Mouse (Mus musculus) neural tube, embryonic 14.5 days (tissue): Measurements from ENCODE around the gene Tnfaip1. TPM values are rescaled to one million over a fixed set of nuclear protein-coding genes. Genes with fewer than 3 reads are reported as not detected.
"Not testable (repeated sequence)": the region's sequence is repeated elsewhere in the genome, so short reads cannot be mapped to it uniquely, and the experiment has no call there.

Experiments
- ATAC-seq: fragments of 200-750 bp; cut with Nextera tagmentation; 2 replicates; pipeline ENCODE4 v1.8.0; 2017; ENCODE audit warnings: low read depth, mild to moderate bottlenecking, moderate TSS enrichment, moderate library complexity
- H3K27ac ChIP-seq: fragments of 300-500 bp; sonication (generic); 2 replicates; pipeline ENCODE4 v1.5.1; 2014; ENCODE audit warnings: low read depth, mild to moderate bottlenecking, control low read depth, low read length, moderate library complexity, mixed read lengths
- H3K27me3 ChIP-seq: fragments of 300-500 bp; sonication (generic); 2 replicates; pipeline ENCODE4 v1.6.1; 2014; ENCODE audit warnings: low read length; ENCODE audit not compliant: control insufficient read depth, insufficient read depth
- H3K36me3 ChIP-seq: fragments of 300-500 bp; sonication (generic); 2 replicates; pipeline ENCODE4 v1.6.1; 2014; ENCODE audit warnings: low read length, mixed read lengths; ENCODE audit not compliant: control insufficient read depth, insufficient read depth
- H3K4me1 ChIP-seq: fragments of 300-500 bp; sonication (generic); 2 replicates; pipeline ENCODE4 v1.6.1; 2014; ENCODE audit warnings: low read length; ENCODE audit not compliant: control insufficient read depth, insufficient read depth
- H3K4me2 ChIP-seq: fragments of 300-500 bp; sonication (generic); 2 replicates; pipeline ENCODE4 v1.6.1; 2014; ENCODE audit warnings: mild to moderate bottlenecking, low read depth, low read length, control low read depth
- H3K4me3 ChIP-seq: fragments of 300-500 bp; sonication (generic); 2 replicates; pipeline ENCODE4 v1.5.1; 2014; ENCODE audit warnings: low read depth, low read length, control low read depth, mixed read lengths
- H3K9ac ChIP-seq: fragments of 300-500 bp; sonication (generic); replicated peaks from 2 replicates; pipeline ENCODE4 v1.6.1; 2014; ENCODE audit warnings: low read depth, mild to moderate bottlenecking, control low read depth, low read length, mixed read lengths
- H3K9me3 ChIP-seq: fragments of 300-500 bp; sonication (generic); 2 replicates; pipeline ENCODE4 v1.6.1; 2016; ENCODE audit warnings: low read length; ENCODE audit not compliant: control insufficient read depth
- WGBS: fragments of 180-500 bp; shearing (Covaris S2); extraction: QIAGEN DNeasy Blood & Tissue Kit; methylation state at CpG from one replicate; pipeline ENCODE4 v1.1.7; 2014; 5-methylcytosine and 5-hydroxymethylcytosine counted together
- polyA plus RNA-seq: library from polyadenylated mRNA; unstranded; fragments of >200 nt; fragmentation: Nextera tagmentation; extraction: Ambion mirVana; gene quantifications from 2 replicates; pipeline ENCODE4 v1.2.1, GENCODE M21; 2014

Tnfaip1 gene
- polyA plus RNA-seq, 1 experiment from 2014 or later: 49.3 TPM

GRCm38 (mm10) chr11:78547718-78548460 lies 11.8 kb upstream of the Tnfaip1 start:
- 85% methylated on average over 2 of the region's 2 CpGs for WGBS

GRCm38 (mm10) chr11:78545181-78545580 lies 9.0 kb upstream of the Tnfaip1 start:
- H3K4me1 ChIP-seq: peaks cover 12% of the 10 kb centered on the region
- no peak overlapping the region for H3K9ac ChIP-seq
- H3K4me2 ChIP-seq: no peak overlapping the region
- H3K36me3 ChIP-seq: peaks cover 13% of the 10 kb centered on the region; the same call in 1 of the 2 replicates
- no peak overlapping the region for H3K27ac ChIP-seq
- H3K9me3 ChIP-seq: no peaks in the 10 kb centered on the region
- no peak overlapping the region for H3K4me3 ChIP-seq
- no peak for ATAC-seq
- no peaks in the 10 kb centered on the region for H3K27me3 ChIP-seq
- WGBS: 83% methylated on average over 8 of the region's 8 CpGs

More at GRCm38 (mm10) chr11:78547718-78548460, 11.8 kb upstream of the Tnfaip1 start:
- Histone ChIP-seq H3K36me3 (0 out of 2 replicates have a peak, but pooled peaks cover 2% of the 10 kb centered on the region), H3K27me3 (no peaks in the 10 kb centered on the region), H3K4me3 (no peak overlapping the region), H3K4me2 (no peak overlapping the region), H3K9me3 (no peaks in the 10 kb centered on the region), H3K27ac (no peak overlapping the region), H3K4me1 (peaks cover 12% of the 10 kb centered on the region), H3K9ac (no peak overlapping the region)
- ATAC-seq: no peak

- peaks cover 13% of the 10 kb centered on the region; the same call in 1 of the 2 replicates for H3K36me3 ChIP-seq
- H3K4me2 ChIP-seq: no peak overlapping the region
- WGBS: 98% methylated on average over 7 of the region's 7 CpGs
- no peak for ATAC-seq
- no peaks in the 10 kb centered on the region for H3K27me3 ChIP-seq
- peaks cover 7% of the 10 kb centered on the region for H3K4me1 ChIP-seq
- H3K4me3 ChIP-seq: no peak overlapping the region
- no peak overlapping the region for H3K27ac ChIP-seq
- no peak overlapping the region for H3K9ac ChIP-seq
- H3K9me3 ChIP-seq: no peaks in the 10 kb centered on the region
These were observed 8.4 kb upstream of the Tnfaip1 start for GRCm38 (mm10) chr11:78544449-78545111.

GRCm38 (mm10) chr11:78540358-78540757 lies 4.2 kb upstream of the Tnfaip1 start:
- H3K4me3 ChIP-seq: no peak overlapping the region
- H3K27me3 ChIP-seq: no peaks in the 10 kb centered on the region
- H3K9ac ChIP-seq: no peak overlapping the region
- no peak for ATAC-seq
- no peaks in the 10 kb centered on the region for H3K9me3 ChIP-seq
- peaks cover 18% of the 10 kb centered on the region; the same call in 1 of the 2 replicates for H3K36me3 ChIP-seq
- 87% methylated on average over 3 of the region's 3 CpGs for WGBS
- no peak overlapping the region for H3K27ac ChIP-seq
- H3K4me2 ChIP-seq: no peak overlapping the region
- H3K4me1 ChIP-seq: peaks cover 10% of the 10 kb centered on the region; the same call in 1 of the 2 replicates

GRCm38 (mm10) chr11:78536690-78537084 lies 555 bp upstream of the Tnfaip1 start:
- Histone ChIP-seq H3K4me1 (peaks cover 18% of the 10 kb centered on the region), H3K36me3 (peaks cover 13% of the 10 kb centered on the region; the same call in 1 of the 2 replicates), H3K4me2 (peak overlapping the region; percentile 75), H3K9ac (peak overlapping the region; percentile 72), H3K27ac (peak overlapping the region; percentile 80), H3K27me3 (no peaks in the 10 kb centered on the region), H3K4me3 (peak overlapping the region; percentile 66), H3K9me3 (no peaks in the 10 kb centered on the region)
- peak; percentile 16; the same call in 1 of the 2 replicates for ATAC-seq
- 3% methylated on average over 14 of the region's 14 CpGs for WGBS

GRCm38 (mm10) chr11:78535376-78536079 lies 604 bp downstream of the Tnfaip1 start:
- Histone ChIP-seq H3K9me3 (no peaks in the 10 kb centered on the region), H3K4me1 (peaks cover 18% of the 10 kb centered on the region), H3K27ac (peak overlapping the region; percentile 87), H3K4me3 (peak overlapping the region; percentile 66), H3K36me3 (peaks cover 7% of the 10 kb centered on the region; the same call in 1 of the 2 replicates), H3K4me2 (peak overlapping the region; percentile 83), H3K27me3 (no peaks in the 10 kb centered on the region), H3K9ac (peak overlapping the region; percentile 63)
- under 1% methylated on average over 23 of the region's 23 CpGs for WGBS
- peak; percentile 11 for ATAC-seq

- no peaks in the 10 kb centered on the region for H3K9me3 ChIP-seq
- no peak for ATAC-seq
- H3K27ac ChIP-seq: no peak overlapping the region
- H3K4me2 ChIP-seq: peak overlapping the region; percentile 83
- peaks cover 18% of the 10 kb centered on the region for H3K4me1 ChIP-seq
- peak overlapping the region; percentile 63; the same call in 1 of the 2 replicates for H3K9ac ChIP-seq
- H3K27me3 ChIP-seq: no peaks in the 10 kb centered on the region
- WGBS: 94% methylated on average over 4 of the region's 4 CpGs
- H3K4me3 ChIP-seq: peak overlapping the region; percentile 66
- H3K36me3 ChIP-seq: peaks cover 4% of the 10 kb centered on the region; the same call in 1 of the 2 replicates
These were observed 1.6 kb downstream of the Tnfaip1 start for GRCm38 (mm10) chr11:78534516-78534915.

- not testable (repeated sequence) for H3K27ac ChIP-seq, H3K4me1 ChIP-seq, H3K4me2 ChIP-seq, H3K9ac ChIP-seq, H3K9me3 ChIP-seq, ATAC-seq, H3K27me3 ChIP-seq, H3K4me3 ChIP-seq
- WGBS: 90% methylated on average over 10 of the region's 10 CpGs
- H3K36me3 ChIP-seq: peaks cover 23% of the 10 kb centered on the region
These were observed 4.6 kb downstream of the Tnfaip1 start for GRCm38 (mm10) chr11:78531515-78531914.
